Mouse (Mus musculus) cortical plate, adult 2 months (tissue): ENCODE data around the gene Myo7a.

Experiments used
- CTCF ChIP-seq: fragments of 200-500 bp; IDR thresholded peaks from 2 replicates; pipeline ENCODE4 v1.5.1; 2011; ENCODE audit warnings: mild to moderate bottlenecking, control low read depth, low read length; ENCODE audit not compliant: insufficient read depth; ENCODE audit errors: extremely low read depth
- POLR2A ChIP-seq: fragments of 200-500 bp; IDR thresholded peaks from 2 replicates; pipeline ENCODE4 v1.6.1; 2011; ENCODE audit warnings: mild to moderate bottlenecking, low read length, control low read depth; ENCODE audit not compliant: insufficient read depth; ENCODE audit errors: extremely low read depth

DNA sequence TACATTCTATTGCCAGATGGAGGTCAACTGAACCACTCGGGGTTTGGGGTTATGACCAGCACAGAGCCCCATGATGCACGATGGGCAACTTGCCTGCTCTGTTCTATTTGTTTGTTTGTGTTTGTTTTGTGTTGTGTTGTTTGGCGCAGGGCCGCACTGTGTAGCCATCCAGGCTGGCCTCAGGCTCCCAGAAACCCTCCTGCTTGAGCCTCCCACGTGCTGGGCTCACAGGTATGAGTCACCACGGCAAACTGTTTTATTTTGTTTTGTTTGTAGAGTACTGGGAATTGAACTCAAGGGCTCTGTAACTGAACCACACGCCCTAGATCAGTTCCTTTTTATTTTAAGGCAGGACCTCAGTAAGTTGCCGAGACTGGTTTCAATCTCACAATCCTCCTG lies 27.1 kb upstream of the Myo7a start:
- no peak for TF ChIP-seq POLR2A
- TF ChIP-seq CTCF: no peak
